Mouse (Mus musculus): Measurements from ENCODE around the gene Bclaf1. TPM values are rescaled to one million over a fixed set of nuclear protein-coding genes. Genes with fewer than 3 reads are reported as not detected.

The Bclaf1 gene
- 11.3 and 13.5 TPM in 2 replicates for polyA plus RNA-seq (2012; rRNA removed)

DNA sequence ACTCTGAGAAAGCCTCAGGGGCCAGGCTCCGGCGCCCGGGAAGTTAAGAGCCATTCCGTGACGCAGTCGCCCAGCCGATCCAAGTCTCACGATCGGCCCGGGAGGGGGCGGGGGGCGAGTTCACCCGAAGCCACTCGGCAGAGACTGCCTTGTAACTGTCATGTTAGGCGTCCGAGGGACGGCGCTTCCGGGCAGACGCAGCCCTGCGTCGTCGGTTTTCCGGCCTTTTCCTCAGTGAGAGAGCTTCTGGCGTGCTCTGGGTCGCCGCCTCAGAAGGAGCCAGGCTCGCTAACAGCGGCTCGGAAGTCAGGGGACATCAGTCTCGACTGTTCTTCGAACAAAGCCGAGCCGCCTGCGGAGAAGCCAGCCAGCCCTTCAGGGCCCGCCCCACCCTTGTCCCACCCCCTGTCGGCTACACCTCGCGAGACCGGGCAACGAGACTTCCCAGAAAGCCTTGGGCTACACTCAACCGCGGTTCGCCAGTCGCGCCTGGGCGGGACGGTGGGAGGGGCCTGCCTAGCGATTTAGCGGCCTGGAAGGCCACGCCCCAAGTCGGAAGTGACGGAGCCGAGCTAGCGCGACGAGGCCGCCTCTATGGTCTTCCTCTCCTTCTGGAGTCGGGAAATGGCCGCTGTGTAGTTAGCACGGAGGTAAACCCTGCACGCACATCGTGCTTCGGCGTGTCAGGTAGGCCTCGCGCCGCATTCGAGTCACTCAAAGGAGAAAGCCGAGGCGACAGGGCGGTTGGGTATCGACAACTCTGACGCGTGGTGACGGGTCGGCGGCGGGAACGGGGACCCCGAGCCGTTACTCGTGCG lies at the start of gene Bclaf1:
TSS of gene Bclaf1 (plus strand) at position 552 of the 818 bp plus-strand sequence.
- under 1% methylated on average over 84 of the region's 84 CpGs for WGBS

DNA sequence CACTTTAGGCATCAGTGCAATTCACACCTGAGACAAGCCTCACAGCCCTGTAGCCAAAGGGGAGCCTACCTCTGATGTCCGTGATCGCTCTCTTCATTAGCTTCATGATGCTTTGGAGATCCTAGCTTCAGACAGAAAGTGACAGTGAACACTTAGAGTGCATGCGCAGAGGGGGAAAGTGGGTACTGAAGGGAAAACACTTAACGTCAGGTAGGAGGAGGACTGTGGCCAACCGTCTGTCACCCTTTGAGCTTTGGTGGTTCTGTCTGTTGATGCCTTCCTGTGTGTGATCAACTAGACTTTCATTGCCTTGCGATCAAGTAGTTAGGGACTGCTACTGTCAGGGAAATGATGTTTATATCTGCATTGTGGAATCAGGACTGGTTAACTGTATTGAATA lies 49.4 kb upstream of the Bclaf1 start:
- H3K4me3 ChIP-seq (ENCODE audit: insufficient read depth, low read depth, low read length) = no peak overlapping the region
- no peaks in the 10 kb centered on the region for H3K27me3 ChIP-seq (replicated peaks; ENCODE audit: control insufficient read depth, insufficient read depth, low read length)
- no peak overlapping the region for H3K27ac ChIP-seq (ENCODE audit: insufficient read depth, low read depth, low read length)
- no peak for TF ChIP-seq CTCF (conservative IDR thresholded peaks at IDR 0.05; ENCODE audit: insufficient read depth, insufficient read length, low read depth, low read length)
- no peak for DNase-seq
- WGBS = 83% methylated on average over 6 of the region's 6 CpGs
- no peaks in the 10 kb centered on the region for H3K36me3 ChIP-seq (ENCODE audit: control insufficient read depth, insufficient read depth, low read length)
- H3K4me1 ChIP-seq (ENCODE audit: control insufficient read depth, insufficient read depth, low read length) = no peaks in the 10 kb centered on the region; the same call in 1 of the 2 replicates

More for the DNA sequence above, at the start of gene Bclaf1:
- Histone ChIP-seq H3K4me1 (ENCODE audit: control insufficient read depth, insufficient read depth, low read length) (peaks cover 5% of the 10 kb centered on the region), H3K4me3 (ENCODE audit: insufficient read depth, low read depth, low read length) (peak within 1 kb of the TSS; percentile 94), H3K27me3 (replicated peaks; ENCODE audit: control insufficient read depth, insufficient read depth, low read length) (no peaks in the 10 kb centered on the region), H3K27ac (ENCODE audit: insufficient read depth, low read depth, low read length) (peak within 1 kb of the TSS; percentile 98), H3K36me3 (ENCODE audit: control insufficient read depth, insufficient read depth, low read length) (no peaks in the 10 kb centered on the region)
- no peak for TF ChIP-seq CTCF (conservative IDR thresholded peaks at IDR 0.05; ENCODE audit: insufficient read depth, insufficient read length, low read depth, low read length)
- peak; percentile 74 for TF ChIP-seq POLR2A (IDR thresholded peaks at IDR 0.05; ENCODE audit: low read depth, low read length)
- DNase-seq = peak; percentile 100

- TF ChIP-seq CTCF (conservative IDR thresholded peaks at IDR 0.05; ENCODE audit: insufficient read depth, insufficient read length, low read depth, low read length) (no peak), POLR2A (IDR thresholded peaks at IDR 0.05; ENCODE audit: low read depth, low read length) (no peak)
- 96% methylated on average over 7 of the region's 7 CpGs for WGBS
- H3K4me3 ChIP-seq (ENCODE audit: insufficient read depth, low read depth, low read length) = no peak overlapping the region
- no peaks in the 10 kb centered on the region for H3K4me1 ChIP-seq (ENCODE audit: control insufficient read depth, insufficient read depth, low read length)
- H3K27ac ChIP-seq (ENCODE audit: insufficient read depth, low read depth, low read length) = no peak overlapping the region
- DNase-seq = no peak
- H3K27me3 ChIP-seq (replicated peaks; ENCODE audit: control insufficient read depth, insufficient read depth, low read length) = no peaks in the 10 kb centered on the region
- H3K36me3 ChIP-seq (ENCODE audit: control insufficient read depth, insufficient read depth, low read length) = no peaks in the 10 kb centered on the region
Measured at GRCm38 (mm10) chr10:20264479-20264878, 47.8 kb upstream of the Bclaf1 start.

- TF ChIP-seq CTCF (conservative IDR thresholded peaks at IDR 0.05; ENCODE audit: insufficient read depth, insufficient read length, low read depth, low read length) (no peak), POLR2A (IDR thresholded peaks at IDR 0.05; ENCODE audit: low read depth, low read length) (no peak)
- Histone ChIP-seq H3K36me3 (ENCODE audit: control insufficient read depth, insufficient read depth, low read length) (no peaks in the 10 kb centered on the region), H3K4me3 (ENCODE audit: insufficient read depth, low read depth, low read length) (no peak overlapping the region), H3K27me3 (replicated peaks; ENCODE audit: control insufficient read depth, insufficient read depth, low read length) (no peaks in the 10 kb centered on the region), H3K4me1 (ENCODE audit: control insufficient read depth, insufficient read depth, low read length) (no peaks in the 10 kb centered on the region), H3K27ac (ENCODE audit: insufficient read depth, low read depth, low read length) (no peak overlapping the region)
- DNase-seq = no peak
- WGBS = 68% methylated on average over 10 of the region's 10 CpGs
Measured at GRCm38 (mm10) chr10:20267032-20267431, 45.2 kb upstream of the Bclaf1 start.

- TF ChIP-seq POLR2A (IDR thresholded peaks at IDR 0.05; ENCODE audit: low read depth, low read length) (no peak), CTCF (conservative IDR thresholded peaks at IDR 0.05; ENCODE audit: insufficient read depth, insufficient read length, low read depth, low read length) (no peak)
- Histone ChIP-seq H3K4me1 (ENCODE audit: control insufficient read depth, insufficient read depth, low read length) (no peaks in the 10 kb centered on the region), H3K4me3 (ENCODE audit: insufficient read depth, low read depth, low read length) (no peak overlapping the region), H3K27ac (ENCODE audit: insufficient read depth, low read depth, low read length) (no peak overlapping the region), H3K36me3 (ENCODE audit: control insufficient read depth, insufficient read depth, low read length) (no peaks in the 10 kb centered on the region), H3K27me3 (replicated peaks; ENCODE audit: control insufficient read depth, insufficient read depth, low read length) (no peaks in the 10 kb centered on the region)
- WGBS = 66% methylated on average over 7 of the region's 7 CpGs
- no peak for DNase-seq
Measured at GRCm38 (mm10) chr10:20268945-20269344, 43.3 kb upstream of the Bclaf1 start.

DNA sequence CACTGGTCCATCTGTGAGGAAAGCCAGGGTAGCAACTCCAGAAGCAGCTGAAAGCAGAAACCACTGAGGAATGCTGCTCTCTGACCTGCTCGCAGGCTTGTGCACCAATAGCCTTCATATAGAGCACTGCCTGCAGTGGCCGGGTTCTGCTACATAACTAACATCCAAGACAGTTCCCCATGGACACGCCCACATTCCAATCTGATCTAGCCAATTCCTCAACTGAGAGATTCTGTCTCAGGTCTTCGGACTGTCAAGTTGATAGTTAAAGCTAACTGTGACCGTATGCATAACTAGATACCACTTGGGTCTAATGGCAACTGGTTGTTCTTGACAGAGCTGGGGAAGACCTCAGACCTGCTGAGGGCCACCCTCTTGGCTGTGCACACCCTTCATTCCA lies 39.9 kb upstream of the Bclaf1 start:
- WGBS = 82% methylated on average over 5 of the region's 5 CpGs
- TF ChIP-seq POLR2A (IDR thresholded peaks at IDR 0.05; ENCODE audit: low read depth, low read length) = no peak
- TF ChIP-seq CTCF (conservative IDR thresholded peaks at IDR 0.05; ENCODE audit: insufficient read depth, insufficient read length, low read depth, low read length) = no peak

DNA sequence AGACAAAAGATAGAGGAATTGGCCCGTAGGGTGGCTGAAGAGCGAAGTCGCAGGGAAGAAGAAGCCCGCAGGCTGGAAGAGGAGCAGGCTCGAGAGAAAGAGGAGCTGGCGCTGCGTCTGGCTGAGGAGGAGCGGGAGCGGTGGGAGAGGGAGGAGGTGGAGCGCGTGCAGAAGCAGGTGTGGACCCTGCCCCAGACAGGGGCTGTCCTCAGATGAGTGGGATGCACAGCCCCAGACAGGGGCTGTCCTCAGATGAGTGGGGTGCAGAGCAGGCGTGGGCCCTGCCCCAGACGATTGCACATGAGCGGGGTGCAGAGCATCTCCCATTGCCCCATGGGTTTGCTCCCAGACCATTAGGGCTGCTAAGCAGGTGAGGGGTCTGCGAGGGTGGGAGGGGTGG lies 39.0 kb upstream of the Bclaf1 start:
- TF ChIP-seq CTCF (conservative IDR thresholded peaks at IDR 0.05; ENCODE audit: insufficient read depth, insufficient read length, low read depth, low read length) (no peak), POLR2A (IDR thresholded peaks at IDR 0.05; ENCODE audit: low read depth, low read length) (no peak)
- H3K27me3 ChIP-seq (replicated peaks; ENCODE audit: control insufficient read depth, insufficient read depth, low read length) = no peaks in the 10 kb centered on the region

More for the DNA sequence above, 39.9 kb upstream of the Bclaf1 start:
- H3K36me3 ChIP-seq (ENCODE audit: control insufficient read depth, insufficient read depth, low read length) = no peaks in the 10 kb centered on the region; the same call in 1 of the 2 replicates
- no peak overlapping the region for H3K27ac ChIP-seq (ENCODE audit: insufficient read depth, low read depth, low read length)
- DNase-seq = no peak
- H3K27me3 ChIP-seq (replicated peaks; ENCODE audit: control insufficient read depth, insufficient read depth, low read length) = no peaks in the 10 kb centered on the region
- H3K4me1 ChIP-seq (ENCODE audit: control insufficient read depth, insufficient read depth, low read length) = no peaks in the 10 kb centered on the region
- no peak overlapping the region for H3K4me3 ChIP-seq (ENCODE audit: insufficient read depth, low read depth, low read length)

More for the DNA sequence above, 39.0 kb upstream of the Bclaf1 start:
- WGBS = 78% methylated on average over 15 of the region's 15 CpGs
- no peak for DNase-seq
- Histone ChIP-seq H3K36me3 (ENCODE audit: control insufficient read depth, insufficient read depth, low read length) (no peaks in the 10 kb centered on the region; the same call in none of the 2 replicates), H3K27ac (ENCODE audit: insufficient read depth, low read depth, low read length) (no peak overlapping the region), H3K4me1 (ENCODE audit: control insufficient read depth, insufficient read depth, low read length) (no peaks in the 10 kb centered on the region), H3K4me3 (ENCODE audit: insufficient read depth, low read depth, low read length) (no peak overlapping the region)
